Mouse (Mus musculus) layer of hippocampus, postnatal 36 days (tissue): ENCODE results near the gene Sugp2. TPM values are rescaled to one million over a fixed set of nuclear protein-coding genes. Genes with fewer than 3 reads are reported as not detected.

Experiments used
- DNase-seq, 2 experiments: peaks; one replicate each; pipeline ENCODE4 v3.0.0; 2022
- total RNA-seq, 2 experiments: library from RNA; stranded (reverse); gene quantifications; 2 replicates each; pipeline ENCODE4 v1.2.3; 2021

Sugp2 gene
- total RNA-seq, 2 experiments from 2014 or later, result 118 to 126 TPM

- no peak for DNase-seq
Observed at GRCm38 (mm10) chr8:70283136-70284077, 49.4 kb downstream of the Sugp2 start.

- DNase-seq, result no peak
Observed at GRCm38 (mm10) chr8:70284421-70284820, 50.4 kb downstream of the Sugp2 start.

GRCm38 (mm10) chr8:70285304-70285703 lies 51.3 kb downstream of the Sugp2 start:
- no peak for DNase-seq

GRCm38 (mm10) chr8:70286737-70287136 lies 52.7 kb downstream of the Sugp2 start:
- DNase-seq, result no peak

GRCm38 (mm10) chr8:70293988-70294405 lies 60.0 kb downstream of the Sugp2 start:
- DNase-seq, result peak; percentile 56 to 63

GRCm38 (mm10) chr8:70300881-70301280 lies 66.9 kb downstream of the Sugp2 start:
- no peak for DNase-seq

GRCm38 (mm10) chr8:70302358-70302890 lies 68.4 kb downstream of the Sugp2 start, which contains the start of the genes Ddx49 and Cope:
Gene Ddx49 (minus strand): TSS chr8:70302489.
Gene Cope (plus strand): TSS chr8:70302518.
- DNase-seq, result peak; percentile 93 to 97

GRCm38 (mm10) chr8:70302901-70303300 lies 68.9 kb downstream of the Sugp2 start:
- DNase-seq, result no peak

- no peak for DNase-seq
Observed at GRCm38 (mm10) chr8:70309311-70309710, 75.3 kb downstream of the Sugp2 start.

GRCm38 (mm10) chr8:70313399-70313798 lies 79.4 kb downstream of the Sugp2 start:
- no peak for DNase-seq

- peak; percentile 83 for DNase-seq
Observed at GRCm38 (mm10) chr8:70315624-70316510, 81.8 kb downstream of the Sugp2 start, which contains the start of gene Cers1. Gene Cers1 (plus strand): TSS chr8:70315775.

GRCm38 (mm10) chr8:70316511-70317504 lies 82.8 kb downstream of the Sugp2 start:
- peak; percentile 86 to 91 for DNase-seq

- DNase-seq, result no peak
Observed at GRCm38 (mm10) chr8:70317872-70318271, 83.8 kb downstream of the Sugp2 start.

- no peak for DNase-seq
Observed at GRCm38 (mm10) chr8:70323716-70324115, 89.7 kb downstream of the Sugp2 start.

GRCm38 (mm10) chr8:70327512-70327911 lies 93.5 kb downstream of the Sugp2 start:
- no peak for DNase-seq

- no peak for DNase-seq
Observed at GRCm38 (mm10) chr8:70329124-70329834, 95.3 kb downstream of the Sugp2 start, which contains the start of gene Gdf1. Gene Gdf1 (plus strand): TSS chr8:70329817.
